Mouse (Mus musculus) bone marrow, adult 2 months (tissue): Measurements from ENCODE around the gene Stip1.

Source experiments
- CTCF ChIP-seq: fragments of 200-500 bp; IDR thresholded peaks from 2 replicates; pipeline ENCODE4 v1.5.1; 2011; ENCODE audit warnings: low read length, control low read depth; ENCODE audit not compliant: control insufficient read depth, insufficient read depth
- POLR2A ChIP-seq: fragments of 200-500 bp; IDR thresholded peaks from 2 replicates; pipeline ENCODE4 v1.6.1; 2011; ENCODE audit warnings: low read depth, mild to moderate bottlenecking, control low read depth, low read length, borderline replicate concordance; ENCODE audit not compliant: control insufficient read depth

DNA sequence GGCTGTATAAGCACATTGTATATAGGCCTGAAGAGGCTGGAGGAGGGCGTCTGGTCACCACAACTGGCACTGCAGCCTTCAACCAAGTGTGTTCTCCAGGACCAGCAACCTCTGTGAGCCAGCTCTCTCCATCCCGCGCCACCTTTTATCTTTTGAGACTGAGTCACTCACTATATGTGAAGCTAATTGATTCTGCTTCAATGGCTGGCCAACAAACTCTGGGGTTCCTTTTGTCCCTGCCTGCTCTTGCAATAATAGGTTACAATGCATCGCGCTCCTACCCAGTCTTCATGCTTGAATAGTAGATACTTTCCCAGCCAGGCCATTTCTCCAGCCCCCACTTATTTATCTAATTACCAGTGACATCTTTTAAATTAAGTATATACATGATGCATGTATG is 56.1 kb downstream of the Stip1 start:
- TF ChIP-seq CTCF (no peak), POLR2A (no peak)
